Mouse (Mus musculus) retina, embryonic 14.5 days (tissue): ENCODE data around the gene H2-Aa.
"Not testable (repeated sequence)": the region's sequence is repeated elsewhere in the genome, so short reads cannot be mapped to it uniquely, and the experiment has no call there.

Source experiments
- DNase-seq: peaks from one replicate; pipeline ENCODE4 v3.0.0-alpha.2; 2015; ENCODE audit warnings: low spot score

Gene H2-Aa

DNA sequence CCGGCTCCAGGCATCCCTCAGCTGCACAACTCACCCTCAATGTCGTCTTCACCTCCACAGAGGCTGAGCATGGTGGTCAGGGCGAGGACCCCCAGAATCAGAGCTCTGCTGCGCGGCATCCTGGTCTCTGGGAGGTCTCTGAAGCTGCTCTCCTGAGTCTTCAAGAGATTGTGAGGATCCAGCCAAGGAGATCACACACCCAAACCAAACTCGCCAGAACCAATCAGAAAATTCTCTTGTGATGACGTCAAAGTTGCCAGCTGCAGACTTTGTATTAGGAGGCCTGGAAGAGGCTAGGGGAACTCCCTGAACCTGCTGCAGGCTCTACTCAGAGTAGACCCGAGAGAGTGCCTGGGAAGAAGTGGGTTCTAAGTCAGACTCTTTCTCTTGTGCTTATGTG, at the start of gene H2-Aa:
H2-Aa (minus strand) TSS at position 176 of the 400 bp plus-strand sequence.
- DNase-seq = peak; percentile 83

DNA sequence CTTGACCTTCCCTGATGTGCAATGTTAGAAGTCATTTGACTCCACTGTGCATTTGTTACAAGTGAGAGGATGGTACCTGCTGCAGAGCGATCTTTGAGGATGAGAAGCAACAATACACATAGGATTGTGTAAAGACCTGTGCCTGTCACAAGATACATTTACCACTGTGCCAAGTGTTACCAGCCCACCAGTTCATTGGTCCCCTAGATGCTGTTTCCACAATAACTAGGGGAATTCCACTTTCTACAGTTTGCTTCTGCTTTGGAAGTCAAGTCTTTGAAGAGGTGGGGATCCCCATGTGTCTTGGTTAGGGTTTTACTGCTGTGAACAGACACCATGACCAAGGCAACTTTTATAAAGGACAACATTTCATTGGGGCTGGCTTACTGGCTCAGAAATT, 43.6 kb upstream of the H2-Aa start:
- DNase-seq = no peak

GRCm38 (mm10) chr17:34329807-34330206, 42.2 kb upstream of the H2-Aa start:
- DNase-seq = no peak

GRCm38 (mm10) chr17:34326373-34326772, 38.8 kb upstream of the H2-Aa start:
- no peak for DNase-seq

DNA sequence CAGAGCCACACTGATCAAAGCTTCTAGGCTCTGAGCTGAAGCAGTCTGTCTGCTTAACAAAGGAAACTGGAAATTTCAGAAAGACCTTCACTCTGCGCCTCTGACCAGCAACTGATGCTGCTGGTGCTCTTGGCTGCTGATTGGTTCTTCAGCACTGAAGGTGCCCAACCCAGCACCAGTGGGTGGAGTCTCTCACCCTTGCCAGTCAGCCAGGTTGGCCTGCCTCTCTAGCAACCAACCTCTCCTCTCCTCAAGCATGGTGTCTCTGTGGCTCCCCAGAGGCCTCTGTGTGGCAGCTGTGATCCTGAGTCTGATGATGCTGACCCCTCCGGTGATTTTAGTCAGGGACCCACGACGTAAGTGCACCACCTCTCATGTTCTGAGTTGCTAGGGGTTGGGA, 37.8 kb upstream of the H2-Aa start, which contains the start of gene H2-Eb2:
H2-Eb2 (plus strand) TSS at position 230 of the 400 bp plus-strand sequence.
- DNase-seq = peak; percentile 4

GRCm38 (mm10) chr17:34317275-34317674, 29.7 kb upstream of the H2-Aa start:
- DNase-seq = no peak

- DNase-seq = no peak
These were observed 29.1 kb upstream of the H2-Aa start for GRCm38 (mm10) chr17:34316697-34317096.

GRCm38 (mm10) chr17:34315512-34315911, 27.9 kb upstream of the H2-Aa start:
- no peak for DNase-seq

DNA sequence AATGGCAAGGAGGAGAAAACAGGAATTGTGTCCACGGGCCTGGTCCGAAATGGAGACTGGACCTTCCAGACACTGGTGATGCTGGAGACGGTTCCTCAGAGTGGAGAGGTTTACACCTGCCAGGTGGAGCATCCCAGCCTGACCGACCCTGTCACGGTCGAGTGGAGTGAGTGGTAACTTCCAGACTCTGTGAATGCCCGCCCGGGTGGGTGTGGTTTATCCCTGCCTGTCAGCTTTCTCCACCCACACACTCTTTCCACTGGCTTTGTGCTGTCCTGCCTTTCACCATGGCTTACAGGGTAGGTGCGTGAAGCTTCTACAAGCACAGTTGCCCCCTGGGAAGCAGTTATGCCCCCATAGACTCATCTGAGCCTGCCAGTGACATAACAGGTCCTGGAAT, 26.7 kb upstream of the H2-Aa start:
- DNase-seq = no peak

- DNase-seq = peak; percentile 91
These were observed 25.8 kb upstream of the H2-Aa start for GRCm38 (mm10) chr17:34313393-34313792.

GRCm38 (mm10) chr17:34312185-34312584, 24.6 kb upstream of the H2-Aa start:
- no peak for DNase-seq

- DNase-seq = not testable (repeated sequence)
These were observed 22.9 kb upstream of the H2-Aa start for GRCm38 (mm10) chr17:34310526-34310925.

GRCm38 (mm10) chr17:34309683-34310385, 22.2 kb upstream of the H2-Aa start:
- peak; percentile 48 for DNase-seq

- DNase-seq = no peak
These were observed 21.6 kb upstream of the H2-Aa start for GRCm38 (mm10) chr17:34309225-34309624.

DNA sequence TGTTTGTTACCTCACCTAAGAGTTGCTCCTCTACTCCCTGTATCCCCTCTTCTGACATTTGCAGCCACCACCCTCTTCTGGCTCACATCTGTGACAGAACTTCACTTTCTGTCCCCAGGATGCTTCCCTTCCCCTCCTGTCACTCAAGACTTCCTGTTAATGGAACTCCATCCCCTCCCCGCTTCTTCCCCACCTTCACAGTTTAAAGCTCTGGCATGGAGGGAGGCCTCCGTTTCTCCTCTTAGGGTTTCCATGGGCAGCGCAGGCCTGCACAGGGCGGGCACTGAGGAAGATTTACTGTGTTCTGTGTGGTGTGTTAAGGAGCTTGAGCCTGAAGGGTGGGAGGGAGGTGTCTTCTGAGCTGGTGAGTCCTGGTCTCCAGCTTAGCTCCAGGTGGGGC, 20.5 kb upstream of the H2-Aa start:
- no peak for DNase-seq

GRCm38 (mm10) chr17:34307216-34307615, 19.6 kb upstream of the H2-Aa start:
- DNase-seq = no peak

GRCm38 (mm10) chr17:34306407-34306806, 18.8 kb upstream of the H2-Aa start:
- no peak for DNase-seq

GRCm38 (mm10) chr17:34305380-34306030, 17.9 kb upstream of the H2-Aa start, which contains the start of gene H2-Eb1:
Gene H2-Eb1 (plus strand): TSS chr17:34305867.
- DNase-seq = peak; percentile 83

DNA sequence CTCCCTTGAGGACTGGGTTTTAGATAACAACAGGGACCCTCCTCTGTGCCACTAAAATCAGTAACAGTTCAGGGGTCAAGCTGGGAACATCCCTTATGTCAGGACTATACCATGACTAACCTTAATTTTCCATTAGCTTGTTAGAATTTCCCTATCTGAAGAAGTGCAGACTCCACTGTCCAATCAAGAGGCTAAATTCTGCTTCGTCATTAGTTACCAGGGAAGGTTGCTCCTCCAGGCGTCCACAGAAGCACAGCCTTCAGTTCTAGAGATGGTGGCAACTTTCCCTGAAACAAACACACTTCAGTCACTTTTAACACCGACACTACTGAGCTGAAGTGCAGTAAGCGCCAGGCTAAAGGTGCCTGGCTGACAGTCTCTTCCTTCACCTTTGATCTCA, 17.1 kb upstream of the H2-Aa start:
- DNase-seq = peak; percentile 71

GRCm38 (mm10) chr17:34303789-34304188, 16.2 kb upstream of the H2-Aa start:
- no peak for DNase-seq

- no peak for DNase-seq
These were observed 14.1 kb upstream of the H2-Aa start for GRCm38 (mm10) chr17:34301670-34302190.

- no peak for DNase-seq
These were observed 13.3 kb upstream of the H2-Aa start for GRCm38 (mm10) chr17:34300691-34301566.
